Mouse (Mus musculus): ENCODE measurements around the gene Gm11444. TPM values are rescaled to one million over a fixed set of nuclear protein-coding genes. Genes with fewer than 3 reads are reported as not detected.

The Gm11444 gene
- polyA plus RNA-seq, 1 experiment = 8.4 TPM

DNA sequence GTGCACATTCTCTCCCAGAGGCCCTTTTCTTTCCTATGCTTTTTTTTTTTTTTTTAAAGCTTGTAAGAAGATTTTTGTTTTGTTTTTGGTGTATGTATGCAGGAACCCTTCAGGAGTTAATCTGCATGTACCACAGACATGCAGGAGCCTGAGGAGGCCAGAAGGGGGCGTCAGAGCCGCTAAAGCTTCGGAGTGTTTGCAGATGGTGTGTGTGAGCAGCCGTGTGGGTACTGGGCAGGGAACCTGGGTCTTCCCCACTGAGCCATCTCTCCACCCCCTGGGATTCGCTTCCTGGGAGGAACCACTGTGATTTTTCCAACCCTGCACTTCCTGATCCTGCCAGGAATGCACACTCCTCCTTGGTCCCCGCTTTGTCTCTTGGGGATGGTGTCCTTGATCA lies 625 bp upstream of the Gm11444 start:
- H3K27ac ChIP-seq (ENCODE audit: control insufficient read depth, insufficient read depth, low read depth, low read length) = no peak overlapping the region
- H3K36me3 ChIP-seq (ENCODE audit: control insufficient read depth, insufficient read depth, low read length) = no peaks in the 10 kb centered on the region
- peak overlapping the region; percentile 66 for H3K4me3 ChIP-seq (ENCODE audit: control insufficient read depth, low read depth, low read length)
- H3K27me3 ChIP-seq (ENCODE audit: control insufficient read depth, insufficient read depth, low read length) = no peaks in the 10 kb centered on the region
- H3K4me1 ChIP-seq (ENCODE audit: control insufficient read depth, insufficient read depth, low read length) = peaks cover 27% of the 10 kb centered on the region
- TF ChIP-seq CTCF (IDR thresholded peaks at IDR 0.05; ENCODE audit: control insufficient read depth, insufficient read depth, insufficient replicate concordance, low read depth, low read length) (peak; percentile 32; the same call in 1 of the 2 replicates), POLR2A (IDR thresholded peaks at IDR 0.05; ENCODE audit: control insufficient read depth, low read depth, low read length) (no peak)

DNA sequence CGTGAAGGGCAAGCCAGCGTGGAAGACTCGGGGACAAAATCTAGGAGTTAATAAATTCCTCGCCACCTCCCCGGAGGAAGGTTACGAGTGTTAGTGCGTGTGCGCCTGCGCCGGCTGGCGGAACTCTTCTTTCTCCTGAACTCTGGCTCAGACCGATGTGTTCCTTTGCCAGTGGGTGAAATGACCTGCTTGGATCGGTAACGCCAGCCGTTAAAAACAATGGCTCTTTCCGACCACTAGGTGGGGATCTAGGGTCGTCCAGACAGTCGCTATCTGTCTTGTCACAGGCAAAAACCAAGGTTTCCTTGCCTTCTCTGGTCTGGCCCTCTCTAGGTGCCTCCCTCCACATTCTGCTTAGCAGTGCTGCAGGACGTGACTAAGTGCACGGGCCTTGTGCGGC lies 1.1 kb downstream of the Gm11444 start:
- Histone ChIP-seq H3K4me3 (ENCODE audit: control insufficient read depth, low read depth, low read length) (peak overlapping the region; percentile 65), H3K4me1 (ENCODE audit: control insufficient read depth, insufficient read depth, low read length) (peaks cover 37% of the 10 kb centered on the region), H3K27ac (ENCODE audit: control insufficient read depth, insufficient read depth, low read depth, low read length) (no peak overlapping the region), H3K27me3 (ENCODE audit: control insufficient read depth, insufficient read depth, low read length) (no peaks in the 10 kb centered on the region), H3K36me3 (ENCODE audit: control insufficient read depth, insufficient read depth, low read length) (no peaks in the 10 kb centered on the region)
- no peak for TF ChIP-seq POLR2A (IDR thresholded peaks at IDR 0.05; ENCODE audit: control insufficient read depth, low read depth, low read length)
- peak; percentile 70; the same call in 1 of the 2 replicates for TF ChIP-seq CTCF (IDR thresholded peaks at IDR 0.05; ENCODE audit: control insufficient read depth, insufficient read depth, insufficient replicate concordance, low read depth, low read length)

DNA sequence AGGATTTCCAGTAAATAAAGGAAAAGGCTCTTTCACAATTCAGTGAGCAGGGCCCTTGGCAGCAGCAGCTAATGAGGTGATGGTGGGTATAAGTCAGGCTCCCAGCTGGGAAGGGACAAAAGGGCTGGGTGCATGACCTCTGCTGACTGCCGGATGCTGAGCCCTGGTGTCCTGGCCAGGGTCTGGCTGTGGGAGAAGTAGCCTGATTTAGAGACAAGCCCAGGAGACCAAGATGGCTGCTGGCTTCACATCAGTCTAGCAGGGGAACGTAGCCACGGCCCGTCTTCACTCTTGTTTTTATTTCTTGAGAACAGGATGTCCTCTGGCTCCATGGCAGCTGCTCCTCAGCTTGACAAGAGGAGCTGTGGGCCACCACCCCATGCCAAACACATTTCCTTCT lies 3.6 kb downstream of the Gm11444 start:
- no peak for TF ChIP-seq POLR2A (IDR thresholded peaks at IDR 0.05; ENCODE audit: control insufficient read depth, low read depth, low read length)
- no peak for TF ChIP-seq CTCF (IDR thresholded peaks at IDR 0.05; ENCODE audit: control insufficient read depth, insufficient read depth, insufficient replicate concordance, low read depth, low read length)
- no peaks in the 10 kb centered on the region for H3K27me3 ChIP-seq (ENCODE audit: control insufficient read depth, insufficient read depth, low read length)
- H3K4me1 ChIP-seq (ENCODE audit: control insufficient read depth, insufficient read depth, low read length) = peaks cover 61% of the 10 kb centered on the region
- H3K4me3 ChIP-seq (ENCODE audit: control insufficient read depth, low read depth, low read length) = no peak overlapping the region
- no peak overlapping the region for H3K27ac ChIP-seq (ENCODE audit: control insufficient read depth, insufficient read depth, low read depth, low read length)
- no peaks in the 10 kb centered on the region for H3K36me3 ChIP-seq (ENCODE audit: control insufficient read depth, insufficient read depth, low read length)

DNA sequence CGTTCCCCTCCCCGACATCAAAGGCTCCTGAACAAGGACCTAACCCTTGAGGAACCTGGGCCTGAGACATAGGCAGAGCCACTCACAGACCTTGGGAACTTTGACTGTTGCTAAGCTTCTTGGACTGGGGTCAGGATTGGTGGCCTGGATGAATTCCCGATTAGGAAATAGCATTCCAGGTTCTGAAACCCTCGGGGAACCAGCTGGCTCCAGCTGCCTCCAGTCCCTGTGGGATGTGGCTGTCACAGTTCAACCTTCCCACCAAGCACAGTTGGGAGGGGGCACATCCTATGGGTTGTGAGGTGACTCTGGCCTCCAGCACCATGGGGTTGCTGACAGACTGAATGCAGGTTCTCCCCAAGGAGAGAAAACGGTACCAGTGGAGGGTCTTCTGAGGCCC lies 4.2 kb downstream of the Gm11444 start:
- Histone ChIP-seq H3K27me3 (ENCODE audit: control insufficient read depth, insufficient read depth, low read length) (no peaks in the 10 kb centered on the region), H3K36me3 (ENCODE audit: control insufficient read depth, insufficient read depth, low read length) (no peaks in the 10 kb centered on the region), H3K4me3 (ENCODE audit: control insufficient read depth, low read depth, low read length) (no peak overlapping the region), H3K4me1 (ENCODE audit: control insufficient read depth, insufficient read depth, low read length) (peaks cover 65% of the 10 kb centered on the region), H3K27ac (ENCODE audit: control insufficient read depth, insufficient read depth, low read depth, low read length) (0 out of 2 replicates have a peak overlapping the region, but pooled peaks have one; percentile 14)
- TF ChIP-seq CTCF (IDR thresholded peaks at IDR 0.05; ENCODE audit: control insufficient read depth, insufficient read depth, insufficient replicate concordance, low read depth, low read length) = no peak
- no peak for TF ChIP-seq POLR2A (IDR thresholded peaks at IDR 0.05; ENCODE audit: control insufficient read depth, low read depth, low read length)

DNA sequence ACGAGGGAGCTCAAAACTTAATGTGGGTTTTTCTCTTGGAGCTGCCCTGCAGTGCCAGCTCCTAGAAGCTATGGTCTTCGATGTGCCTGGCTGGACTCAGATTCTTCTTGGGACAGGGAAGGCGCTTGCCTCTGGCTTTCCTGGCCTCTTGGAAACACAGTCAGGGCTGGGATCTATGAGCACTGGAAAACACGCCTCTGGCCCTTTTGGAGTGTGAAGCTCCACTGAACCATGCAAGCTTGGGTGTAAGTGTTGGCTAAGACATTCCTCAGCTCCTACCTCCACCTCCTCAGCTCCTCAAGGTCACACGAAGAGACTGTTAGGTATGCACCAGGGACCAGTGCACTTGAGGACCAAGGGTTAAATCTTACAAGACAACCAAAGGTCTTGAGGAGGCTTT lies 5.2 kb downstream of the Gm11444 start:
- Histone ChIP-seq H3K27ac (ENCODE audit: control insufficient read depth, insufficient read depth, low read depth, low read length) (peak overlapping the region; percentile 87), H3K36me3 (ENCODE audit: control insufficient read depth, insufficient read depth, low read length) (no peaks in the 10 kb centered on the region), H3K4me3 (ENCODE audit: control insufficient read depth, low read depth, low read length) (peak overlapping the region; percentile 93), H3K4me1 (ENCODE audit: control insufficient read depth, insufficient read depth, low read length) (peaks cover 68% of the 10 kb centered on the region), H3K27me3 (ENCODE audit: control insufficient read depth, insufficient read depth, low read length) (peaks cover 3% of the 10 kb centered on the region)
- TF ChIP-seq CTCF (IDR thresholded peaks at IDR 0.05; ENCODE audit: control insufficient read depth, insufficient read depth, insufficient replicate concordance, low read depth, low read length) (no peak), POLR2A (IDR thresholded peaks at IDR 0.05; ENCODE audit: control insufficient read depth, low read depth, low read length) (no peak)

DNA sequence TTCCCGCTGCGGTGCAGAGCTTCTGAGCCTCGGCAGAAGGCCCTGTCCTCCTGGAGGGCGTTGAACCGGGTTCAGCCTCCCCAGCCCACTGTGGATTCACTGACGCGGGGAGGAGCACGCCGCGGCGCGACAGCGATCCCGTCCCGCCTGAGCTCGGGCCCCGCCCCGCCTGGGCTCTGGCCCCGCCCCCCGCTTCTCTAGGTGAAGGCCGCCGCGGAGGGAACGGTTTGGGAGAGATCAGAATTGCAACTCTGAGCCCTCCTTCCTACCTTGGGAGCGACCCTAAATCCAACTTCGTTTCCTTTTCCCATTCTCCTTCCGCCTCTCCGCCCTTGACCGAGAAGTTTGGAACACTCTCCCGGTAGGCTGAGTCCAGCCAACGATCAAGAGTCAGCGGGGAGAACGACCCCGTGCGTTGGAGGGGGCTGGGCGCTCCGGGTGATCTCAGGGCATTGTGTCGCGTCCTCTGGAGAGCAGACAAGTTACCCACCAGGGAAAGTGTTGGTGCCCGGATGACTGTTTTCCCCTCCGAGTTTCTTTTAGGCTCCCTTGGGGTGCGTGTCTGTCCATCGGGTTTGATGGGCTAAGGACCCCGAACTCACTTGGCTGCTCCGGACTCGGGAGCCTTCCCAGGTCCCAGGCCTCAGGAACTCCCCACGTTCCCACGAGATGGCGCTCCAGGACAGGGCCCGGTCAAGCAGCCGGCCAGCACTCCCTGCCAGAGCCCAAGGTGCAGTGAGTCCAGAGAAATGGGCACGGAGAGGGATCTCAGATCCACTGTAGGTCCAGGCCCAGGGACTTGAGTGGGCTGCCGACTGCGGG lies 5.8 kb downstream of the Gm11444 start:
- Histone ChIP-seq H3K4me3 (ENCODE audit: control insufficient read depth, low read depth, low read length) (peak overlapping the region; percentile 93), H3K4me1 (ENCODE audit: control insufficient read depth, insufficient read depth, low read length) (peaks cover 70% of the 10 kb centered on the region), H3K27me3 (ENCODE audit: control insufficient read depth, insufficient read depth, low read length) (peaks cover 3% of the 10 kb centered on the region), H3K36me3 (ENCODE audit: control insufficient read depth, insufficient read depth, low read length) (no peaks in the 10 kb centered on the region), H3K27ac (ENCODE audit: control insufficient read depth, insufficient read depth, low read depth, low read length) (peak overlapping the region; percentile 87)
- TF ChIP-seq CTCF (IDR thresholded peaks at IDR 0.05; ENCODE audit: control insufficient read depth, insufficient read depth, insufficient replicate concordance, low read depth, low read length) (peak; percentile 61; the same call in 1 of the 2 replicates), POLR2A (IDR thresholded peaks at IDR 0.05; ENCODE audit: control insufficient read depth, low read depth, low read length) (peak; percentile 21)

DNA sequence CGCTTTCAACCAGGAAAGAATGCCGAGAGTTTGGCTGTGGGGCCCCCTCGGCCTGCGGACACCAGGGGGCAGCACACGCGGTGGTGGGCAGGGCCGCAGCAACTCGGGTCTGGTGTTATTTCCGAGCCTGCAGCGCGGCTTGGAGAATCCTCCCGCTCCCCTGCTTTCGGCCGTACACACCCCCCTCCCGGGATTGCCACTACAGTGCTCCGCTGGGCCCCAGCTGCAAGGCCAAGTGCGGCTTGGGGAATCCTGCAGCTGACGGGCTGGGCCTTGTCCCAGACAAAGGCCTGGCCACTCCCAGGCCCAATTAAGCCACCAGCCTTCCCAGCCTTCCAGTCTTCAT lies 6.8 kb downstream of the Gm11444 start:
- TF ChIP-seq POLR2A (IDR thresholded peaks at IDR 0.05; ENCODE audit: control insufficient read depth, low read depth, low read length) (no peak; the same call in 1 of the 2 replicates), CTCF (IDR thresholded peaks at IDR 0.05; ENCODE audit: control insufficient read depth, insufficient read depth, insufficient replicate concordance, low read depth, low read length) (peak; percentile 64)
- Histone ChIP-seq H3K4me3 (ENCODE audit: control insufficient read depth, low read depth, low read length) (peak overlapping the region; percentile 93), H3K27me3 (ENCODE audit: control insufficient read depth, insufficient read depth, low read length) (peaks cover 3% of the 10 kb centered on the region), H3K36me3 (ENCODE audit: control insufficient read depth, insufficient read depth, low read length) (no peaks in the 10 kb centered on the region), H3K27ac (ENCODE audit: control insufficient read depth, insufficient read depth, low read depth, low read length) (peak overlapping the region; percentile 29; the same call in 1 of the 2 replicates), H3K4me1 (ENCODE audit: control insufficient read depth, insufficient read depth, low read length) (peaks cover 61% of the 10 kb centered on the region)

Measured in testis, adult 2 months (tissue).